19 mouse cellular contexts compared by ENCODE assay signal in the genomic region with DNA sequence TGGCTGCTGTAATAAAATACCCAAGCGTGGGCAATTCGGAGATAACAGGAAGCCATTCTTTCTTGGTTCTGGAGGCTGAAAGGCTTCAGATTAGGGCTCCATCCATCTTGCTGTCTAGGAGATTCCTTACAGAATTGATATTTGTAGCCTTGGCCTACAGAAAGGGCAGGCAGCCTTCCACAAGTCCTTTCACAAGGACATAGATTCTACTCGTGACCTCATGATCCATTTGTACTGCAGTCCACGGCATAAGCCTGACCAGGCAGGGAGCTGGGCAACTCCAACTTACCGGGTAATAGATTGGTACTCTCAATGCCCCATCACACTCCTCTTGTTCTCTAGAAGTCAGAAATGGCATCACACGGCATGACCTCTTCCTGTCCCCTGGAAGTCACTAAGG.
"Had no signal": no experiment of that assay in that cellular context is flagged by ENCODE, and none has a peak within 500 bp of the region (broad histone marks: within the 10 kb centered on the region; RNA-seq: fewer than 3 reads in every experiment).

No protein-coding gene starts in this region.

- H3K9ac ChIP-seq: lung, embryonic 14.5 days; midbrain, embryonic 12.5 days; neural tube, embryonic 13.5 days; neural tube, embryonic 15.5 days had no signal

- H3K36me3 ChIP-seq: midbrain, embryonic 12.5 days; neural tube, embryonic 13.5 days; neural tube, embryonic 15.5 days had no signal

- H3K27ac ChIP-seq: midbrain, embryonic 10.5 days; midbrain, embryonic 12.5 days; neural tube, embryonic 13.5 days; neural tube, embryonic 15.5 days had no signal

- DNase-seq: lung, adult 18-20 months; lung, embryonic 14.5 days; lung, postnatal 10 days; lung, postnatal 4 days; midbrain, embryonic 14.5 days; retina, postnatal 1 day; right cerebral cortex, adult 18-20 months; right cerebral cortex, postnatal 25 days; right cerebral cortex, postnatal 4 days; spleen, adult 18-20 months; thymus, adult 18-20 months; thymus, postnatal 14 days; thymus, postnatal 36 days had no signal

- H3K27me3 ChIP-seq: midbrain, embryonic 12.5 days; neural tube, embryonic 13.5 days; neural tube, embryonic 15.5 days had no signal

- H3K4me3 ChIP-seq: midbrain, embryonic 10.5 days; midbrain, embryonic 12.5 days; myocyte; neural tube, embryonic 13.5 days; neural tube, embryonic 15.5 days had no signal

- H3K9me3 ChIP-seq: midbrain, embryonic 10.5 days; neural tube, embryonic 15.5 days had no signal

- H3K4me1 ChIP-seq: midbrain, embryonic 10.5 days; midbrain, embryonic 12.5 days; neural tube, embryonic 13.5 days; neural tube, embryonic 15.5 days had no signal

- ATAC-seq: midbrain, embryonic 16.5 days had no signal

- H3K4me2 ChIP-seq: lung, embryonic 14.5 days; midbrain, embryonic 12.5 days; neural tube, embryonic 13.5 days; neural tube, embryonic 15.5 days had no signal
